Mouse (Mus musculus): ENCODE measurements around the gene 2410137M14Rik. TPM values are rescaled to one million over a fixed set of nuclear protein-coding genes. Genes with fewer than 3 reads are reported as not detected.

The 2410137M14Rik gene
- polyA plus RNA-seq, 1 experiment from 2014 or later, result not detected

Other genes starting within 250 kb of the 2410137M14Rik start
- not detected in 2 replicates for gene H2-M10.5, start 208.3 kb downstream of the 2410137M14Rik start, polyA plus RNA-seq (2015; fragmentation: Nextera tagmentation; extraction: Ambion mirVana)
- gene H2-M10.6, start 169.1 kb downstream of the 2410137M14Rik start, polyA plus RNA-seq (2015; fragmentation: Nextera tagmentation; extraction: Ambion mirVana), result not detected in 2 replicates
- 40.6 and 44.4 TPM in 2 replicates for gene Trim26, start 144.1 kb downstream of the 2410137M14Rik start, polyA plus RNA-seq (2015; fragmentation: Nextera tagmentation; extraction: Ambion mirVana)
- gene Trim15, start 114.0 kb downstream of the 2410137M14Rik start, polyA plus RNA-seq (2015; fragmentation: Nextera tagmentation; extraction: Ambion mirVana), result 0.14 TPM in 1 of 2 replicates, not detected in the other
- gene Trim10, start 111.7 kb downstream of the 2410137M14Rik start, polyA plus RNA-seq (2015; fragmentation: Nextera tagmentation; extraction: Ambion mirVana), result 3.2 and 5.1 TPM in 2 replicates
- not detected in 2 replicates for gene Trim40, start 91.1 kb downstream of the 2410137M14Rik start, polyA plus RNA-seq (2015; fragmentation: Nextera tagmentation; extraction: Ambion mirVana)
- gene Trim31, start 83.1 kb downstream of the 2410137M14Rik start, polyA plus RNA-seq (2015; fragmentation: Nextera tagmentation; extraction: Ambion mirVana), result 0.13 TPM in 1 of 2 replicates, not detected in the other
- 0.65 and 1.7 TPM in 2 replicates for gene Rnf39, start 38.3 kb downstream of the 2410137M14Rik start, polyA plus RNA-seq (2015; fragmentation: Nextera tagmentation; extraction: Ambion mirVana)
- 104 and 117 TPM in 2 replicates for gene Ppp1r11, start 29.5 kb downstream of the 2410137M14Rik start, polyA plus RNA-seq (2015; fragmentation: Nextera tagmentation; extraction: Ambion mirVana)
- gene Znrd1, start 22.7 kb downstream of the 2410137M14Rik start, polyA plus RNA-seq (2015; fragmentation: Nextera tagmentation; extraction: Ambion mirVana), result 93.7 and 96.4 TPM in 2 replicates
- 7.2 and 7.7 TPM in 2 replicates for gene Znrd1as, start 22.6 kb downstream of the 2410137M14Rik start, polyA plus RNA-seq (2015; fragmentation: Nextera tagmentation; extraction: Ambion mirVana)
- 0.33 and 0.38 TPM in 2 replicates for gene H2-M5, start 8.3 kb upstream of the 2410137M14Rik start, polyA plus RNA-seq (2015; fragmentation: Nextera tagmentation; extraction: Ambion mirVana)
- gene Zfp57, start 19.9 kb upstream of the 2410137M14Rik start, polyA plus RNA-seq (2015; fragmentation: Nextera tagmentation; extraction: Ambion mirVana), result 70.1 and 73.4 TPM in 2 replicates
- gene Mog, start 42.2 kb upstream of the 2410137M14Rik start, polyA plus RNA-seq (2015; fragmentation: Nextera tagmentation; extraction: Ambion mirVana), result 0.11 TPM in 1 of 2 replicates, not detected in the other
- gene Gabbr1, start 64.7 kb upstream of the 2410137M14Rik start, polyA plus RNA-seq (2015; fragmentation: Nextera tagmentation; extraction: Ambion mirVana), result 5.6 and 7.3 TPM in 2 replicates
- not detected in 2 replicates for gene Olfr90, start 107.3 kb upstream of the 2410137M14Rik start, polyA plus RNA-seq (2015; fragmentation: Nextera tagmentation; extraction: Ambion mirVana)
- not detected in 2 replicates for gene Olfr91, start 117.0 kb upstream of the 2410137M14Rik start, polyA plus RNA-seq (2015; fragmentation: Nextera tagmentation; extraction: Ambion mirVana)
- gene Olfr92, start 138.9 kb upstream of the 2410137M14Rik start, polyA plus RNA-seq (2015; fragmentation: Nextera tagmentation; extraction: Ambion mirVana), result not detected in 2 replicates
- not detected in 2 replicates for gene Olfr93, start 180.3 kb upstream of the 2410137M14Rik start, polyA plus RNA-seq (2015; fragmentation: Nextera tagmentation; extraction: Ambion mirVana)
- gene Ubd, start 212.7 kb upstream of the 2410137M14Rik start, polyA plus RNA-seq (2015; fragmentation: Nextera tagmentation; extraction: Ambion mirVana), result 0.28 and 1.1 TPM in 2 replicates
- not detected in 2 replicates for gene Olfr94, start 219.8 kb upstream of the 2410137M14Rik start, polyA plus RNA-seq (2015; fragmentation: Nextera tagmentation; extraction: Ambion mirVana)
- not detected in 2 replicates for gene Olfr95, start 231.9 kb upstream of the 2410137M14Rik start, polyA plus RNA-seq (2015; fragmentation: Nextera tagmentation; extraction: Ambion mirVana)
- not detected in 2 replicates for gene Olfr96, start 238.9 kb upstream of the 2410137M14Rik start, polyA plus RNA-seq (2015; fragmentation: Nextera tagmentation; extraction: Ambion mirVana)